ENCODE assay signal across 17 mouse cellular contexts in the genomic region with DNA sequence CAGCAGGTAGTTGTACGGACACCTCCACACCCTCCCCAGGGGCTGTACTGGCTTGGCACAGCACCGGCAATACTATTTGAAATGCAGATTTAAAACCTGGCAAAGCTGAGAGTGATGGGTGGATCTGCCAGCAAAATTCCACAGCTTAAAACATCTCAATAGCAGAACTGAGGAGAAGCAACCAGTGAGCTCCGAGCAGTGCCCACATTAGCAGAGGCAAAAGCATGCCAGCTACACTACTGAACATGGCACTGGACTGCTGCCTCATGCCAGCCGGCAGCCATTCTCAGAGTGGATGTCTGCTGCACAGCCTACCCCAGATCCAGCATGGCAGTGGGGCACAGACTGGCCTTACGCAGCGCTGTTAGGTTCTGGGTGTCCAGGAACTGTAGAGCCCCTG.
A peak's percentile ranks its signal among the peaks of the same experiment; 100 is the strongest.
DNase-seq lines count a peak whose midpoint lies in the region; ATAC-seq and TF ChIP-seq lines count a peak whose summit lies in the region.
"Had no signal": no experiment of that assay in that cellular context is flagged by ENCODE, and none has a peak within 500 bp of the region (broad histone marks: within the 10 kb centered on the region; RNA-seq: fewer than 3 reads in every experiment).

No protein-coding gene starts in this region.

- DNase-seq in layer of hippocampus, adult 2 months (ENCODE audit: low spot score in 2 of 2) = no peak
- DNase-seq in layer of hippocampus, postnatal 25 days (ENCODE audit: extremely low spot score in 1 of 2, low spot score in 1 of 2) = no peak
- peak; percentile 77 for DNase-seq in brain, adult 2 months (ENCODE audit: low read depth, low spot score)
- peak; percentile 10 for DNase-seq in fat pad, adult 2 months (ENCODE audit: extremely low read depth, low read depth, low spot score)
- DNase-seq in lung, adult 2 months = no peak
- DNase-seq: adrenal gland, adult 8-10 months; kidney, adult 8-10 months; kidney, postnatal 36 days; lung, postnatal 36 days; thymus, postnatal 14 days had no signal

- no peak overlapping the region for H3K4me2 ChIP-seq in forebrain, embryonic 15.5 days (replicated peaks)
- no peak overlapping the region for H3K4me2 ChIP-seq in forebrain, embryonic 12.5 days
- H3K4me2 ChIP-seq: embryonic facial prominence, embryonic 13.5 days; midbrain, embryonic 11.5 days had no signal

- no peaks in the 10 kb centered on the region for H3K27me3 ChIP-seq in forebrain, embryonic 15.5 days
- no peaks in the 10 kb centered on the region for H3K27me3 ChIP-seq in forebrain, embryonic 12.5 days
- H3K27me3 ChIP-seq: embryonic facial prominence, embryonic 13.5 days had no signal

- no peak for TF ChIP-seq POLR2A in lung, adult 2 months (IDR thresholded peaks at IDR 0.05; ENCODE audit: borderline replicate concordance, extremely low read depth, low read depth, low read length)

- H3K36me3 ChIP-seq in forebrain, embryonic 15.5 days = no peaks in the 10 kb centered on the region
- no peaks in the 10 kb centered on the region for H3K36me3 ChIP-seq in forebrain, embryonic 12.5 days (replicated peaks)
- H3K36me3 ChIP-seq: embryonic facial prominence, embryonic 13.5 days; G1E had no signal

- peaks cover 10% of the 10 kb centered on the region for H3K4me1 ChIP-seq in forebrain, embryonic 15.5 days
- H3K4me1 ChIP-seq in forebrain, embryonic 12.5 days = no peaks in the 10 kb centered on the region
- H3K4me1 ChIP-seq in lung, adult 2 months (ENCODE audit: control insufficient read depth, insufficient read depth, low read length) = peaks cover 2% of the 10 kb centered on the region; the same call in 1 of the 2 replicates

- ATAC-seq in forebrain, embryonic 15.5 days (replicated peaks) = no peak; the same call in 1 of the 2 replicates
- no peak for ATAC-seq in forebrain, embryonic 12.5 days (ENCODE audit: low FRiP score)

- peak overlapping the region; percentile 34; the same call in 1 of the 2 replicates for H3K27ac ChIP-seq in forebrain, embryonic 15.5 days (replicated peaks)
- H3K27ac ChIP-seq in forebrain, embryonic 12.5 days = no peak overlapping the region
- peak overlapping the region; percentile 32; the same call in 1 of the 2 replicates for H3K27ac ChIP-seq in layer of hippocampus, adult 2 months
- H3K27ac ChIP-seq: embryonic facial prominence, embryonic 13.5 days; left cerebral cortex, adult 2 months had no signal

- H3K4me3 ChIP-seq in forebrain, embryonic 15.5 days = no peak overlapping the region
- H3K4me3 ChIP-seq in forebrain, embryonic 12.5 days (replicated peaks) = no peak overlapping the region
- H3K4me3 ChIP-seq in layer of hippocampus, adult 2 months = no peak overlapping the region
- no peak overlapping the region for H3K4me3 ChIP-seq in lung, adult 2 months (replicated peaks; ENCODE audit: extremely low read depth, low read depth, low read length)
- H3K4me3 ChIP-seq: embryonic facial prominence, embryonic 13.5 days; left cerebral cortex, adult 2 months; myocyte had no signal

- no peaks in the 10 kb centered on the region for H3K9me3 ChIP-seq in forebrain, embryonic 15.5 days
- H3K9me3 ChIP-seq in forebrain, embryonic 12.5 days = no peaks in the 10 kb centered on the region
- H3K9me3 ChIP-seq: embryonic facial prominence, embryonic 13.5 days; G1E had no signal

- no peak for TF ChIP-seq CTCF in layer of hippocampus, adult 2 months (conservative IDR thresholded peaks at IDR 0.05)
- no peak for TF ChIP-seq CTCF in lung, adult 2 months (IDR thresholded peaks at IDR 0.05; ENCODE audit: insufficient read depth, low read length)

- 59% methylated on average over 6 of the region's 6 CpGs for WGBS in forebrain, embryonic 15.5 days
- WGBS in forebrain, embryonic 12.5 days = 87% methylated on average over 6 of the region's 6 CpGs
- 79% methylated on average over 6 of the region's 6 CpGs for WGBS in lung, adult 2 months

- no peak overlapping the region for H3K9ac ChIP-seq in forebrain, embryonic 15.5 days (replicated peaks)
- H3K9ac ChIP-seq in forebrain, embryonic 12.5 days = no peak overlapping the region
- H3K9ac ChIP-seq: embryonic facial prominence, embryonic 13.5 days had no signal

Comparison
In these comparisons a context has a peak if more than half of its experiments do, and no peak if none do; other contexts are left out.
1. DNase-seq: peak in brain, adult 2 months (single experiment) and fat pad, adult 2 months (single experiment); none in layer of hippocampus, adult 2 months (0 of 2), layer of hippocampus, postnatal 25 days (0 of 2) and lung, adult 2 months (single experiment).